Mouse (Mus musculus): ENCODE results near the gene Arpp19.

Gene Arpp19

GRCm38 (mm10) chr9:75094762-75095161, 57.3 kb downstream of the Arpp19 start:
- in situ Hi-C loops (cut with MboI, MseI): no loop called here

- in situ Hi-C loops (cut with MboI, MseI): no loop called here
Measured at GRCm38 (mm10) chr9:75098937-75099336, 61.5 kb downstream of the Arpp19 start.

- in situ Hi-C loops (cut with MboI, MseI): no loop called here
Measured at GRCm38 (mm10) chr9:75100157-75100781, 62.9 kb downstream of the Arpp19 start.

- in situ Hi-C loops (cut with MboI, MseI): no loop called here
Measured at GRCm38 (mm10) chr9:75102131-75102530, 64.7 kb downstream of the Arpp19 start.
